Mouse (Mus musculus): ENCODE measurements around the gene Serpina3g.

- TF ChIP-seq TAL1 (IDR thresholded peaks at IDR 0.05; ENCODE audit: low read length) (no peak), GATA1 (IDR thresholded peaks at IDR 0.05; ENCODE audit: low read length) (no peak)
These were observed 21.6 kb upstream of the Serpina3g start, which contains the start of gene Serpina3f for GRCm38 (mm10) chr12:104214445-104214753.

Data from erythroblast, embryonic 14.5 days (primary cell).